Mouse (Mus musculus): ENCODE measurements around the gene Smarcad1.

DNA sequence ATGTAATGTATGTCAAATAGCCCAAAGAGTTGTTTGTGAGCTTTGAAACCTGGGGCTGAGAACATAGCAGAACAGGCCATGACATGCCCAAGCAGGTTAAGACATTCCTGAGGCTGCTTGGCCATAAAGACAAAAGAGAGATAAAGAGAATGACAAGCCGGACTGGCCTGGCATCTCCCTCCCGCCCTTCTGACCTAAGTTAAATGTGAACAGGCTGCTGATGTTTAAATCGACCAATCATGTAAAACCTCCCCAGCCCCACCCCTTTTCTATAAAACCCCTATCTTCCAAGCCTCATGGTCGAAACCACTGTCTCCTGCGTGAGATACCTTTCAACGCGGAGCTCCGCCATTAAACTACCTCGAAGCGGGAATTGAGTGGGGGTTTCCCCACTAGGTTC lies 24.8 kb upstream of the Smarcad1 start:
- no peak for TF ChIP-seq CTCF (IDR thresholded peaks at IDR 0.05; ENCODE audit: extremely low read depth, insufficient read length, insufficient replicate concordance, low read depth, low read length)
- no peak for TF ChIP-seq POLR2A (IDR thresholded peaks at IDR 0.05; ENCODE audit: low read depth, low read length)

Data from small intestine, adult 2 months (tissue).